Mouse (Mus musculus): ENCODE results near the gene Gm8122.
"Not testable (repeated sequence)": the region's sequence is repeated elsewhere in the genome, so short reads cannot be mapped to it uniquely, and the experiment has no call there.

- TF ChIP-seq GATA1 (IDR thresholded peaks at IDR 0.05; ENCODE audit: borderline replicate concordance, low read length); FLI1 (IDR thresholded peaks at IDR 0.05; ENCODE audit: low read length): not testable (repeated sequence)
These were observed at the start of gene Gm8122 for GRCm38 (mm10) chr14:43235204-43235603.

Measured in megakaryocyte, embryonic 14.5 days (primary cell).